Mouse (Mus musculus): ENCODE measurements around the gene Kncn. TPM values are rescaled to one million over a fixed set of nuclear protein-coding genes. Genes with fewer than 3 reads are reported as not detected.
A peak's percentile ranks its signal among the peaks of the same experiment; 100 is the strongest.

The Kncn gene
- total RNA-seq, 2 experiments from 2014 or later, result not detected

GRCm38 (mm10) chr4:115931556-115932088 lies 47.4 kb downstream of the Kncn start:
- no peak for ATAC-seq (replicated peaks; ENCODE audit: poor library complexity, severe bottlenecking)

DNA sequence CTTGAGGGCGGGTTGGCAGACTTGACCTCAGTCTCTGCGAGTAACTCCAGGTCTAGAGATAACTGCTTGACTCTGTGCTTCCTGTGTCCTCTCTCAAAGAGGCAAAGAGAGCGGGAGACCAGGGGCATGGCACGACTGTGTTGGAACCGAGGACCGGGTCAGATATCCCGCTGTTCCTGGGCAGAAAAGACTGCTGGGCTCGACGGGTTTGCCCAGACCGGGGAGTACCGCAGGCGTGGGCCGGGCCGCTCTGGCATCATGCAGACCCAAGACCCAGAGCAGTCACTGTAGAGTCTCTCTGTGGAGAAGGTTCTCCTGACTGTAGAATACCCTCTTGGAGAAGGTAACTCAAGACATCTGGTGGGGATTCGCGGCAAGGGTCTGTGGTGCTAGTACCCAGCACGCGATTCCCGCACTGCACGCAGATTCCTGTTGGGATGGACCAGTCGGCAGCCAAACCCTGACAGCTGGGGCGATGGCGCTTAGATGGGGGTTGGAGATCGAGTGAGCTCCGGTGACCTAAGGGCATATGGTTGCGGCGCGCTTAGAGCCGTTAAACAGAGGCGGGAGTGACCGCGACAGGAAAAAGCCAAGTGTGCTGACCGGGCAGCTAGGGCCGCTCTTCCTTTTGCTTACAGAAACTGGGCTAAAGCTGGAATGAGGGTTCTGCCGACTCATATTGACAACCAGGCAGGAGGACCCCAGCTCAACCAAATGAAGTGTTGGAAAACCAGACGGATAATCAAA lies 51.8 kb downstream of the Kncn start:
- ATAC-seq (replicated peaks; ENCODE audit: poor library complexity, severe bottlenecking), result no peak

DNA sequence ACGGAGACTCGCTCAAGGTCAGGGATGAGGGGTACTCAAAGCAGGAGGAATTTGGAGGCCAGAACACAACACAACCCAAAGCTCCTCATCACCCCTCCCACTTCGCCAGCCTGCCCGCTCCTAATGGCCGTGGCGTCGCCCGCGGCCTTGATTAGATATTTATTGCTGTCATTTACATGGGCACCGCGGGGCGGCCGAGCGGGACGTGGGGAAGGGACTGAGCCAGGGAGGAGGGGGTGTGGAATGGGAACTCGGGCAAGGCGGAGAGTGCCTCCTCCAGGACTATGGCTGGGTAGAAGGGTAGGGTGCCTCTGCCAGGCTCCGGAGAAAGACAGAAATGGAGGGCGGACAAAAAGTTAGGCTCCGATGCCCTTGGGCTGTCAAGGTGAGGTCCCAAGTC lies 52.4 kb downstream of the Kncn start:
- ATAC-seq (replicated peaks; ENCODE audit: poor library complexity, severe bottlenecking), result peak; percentile 24; the same call in 1 of the 2 replicates

DNA sequence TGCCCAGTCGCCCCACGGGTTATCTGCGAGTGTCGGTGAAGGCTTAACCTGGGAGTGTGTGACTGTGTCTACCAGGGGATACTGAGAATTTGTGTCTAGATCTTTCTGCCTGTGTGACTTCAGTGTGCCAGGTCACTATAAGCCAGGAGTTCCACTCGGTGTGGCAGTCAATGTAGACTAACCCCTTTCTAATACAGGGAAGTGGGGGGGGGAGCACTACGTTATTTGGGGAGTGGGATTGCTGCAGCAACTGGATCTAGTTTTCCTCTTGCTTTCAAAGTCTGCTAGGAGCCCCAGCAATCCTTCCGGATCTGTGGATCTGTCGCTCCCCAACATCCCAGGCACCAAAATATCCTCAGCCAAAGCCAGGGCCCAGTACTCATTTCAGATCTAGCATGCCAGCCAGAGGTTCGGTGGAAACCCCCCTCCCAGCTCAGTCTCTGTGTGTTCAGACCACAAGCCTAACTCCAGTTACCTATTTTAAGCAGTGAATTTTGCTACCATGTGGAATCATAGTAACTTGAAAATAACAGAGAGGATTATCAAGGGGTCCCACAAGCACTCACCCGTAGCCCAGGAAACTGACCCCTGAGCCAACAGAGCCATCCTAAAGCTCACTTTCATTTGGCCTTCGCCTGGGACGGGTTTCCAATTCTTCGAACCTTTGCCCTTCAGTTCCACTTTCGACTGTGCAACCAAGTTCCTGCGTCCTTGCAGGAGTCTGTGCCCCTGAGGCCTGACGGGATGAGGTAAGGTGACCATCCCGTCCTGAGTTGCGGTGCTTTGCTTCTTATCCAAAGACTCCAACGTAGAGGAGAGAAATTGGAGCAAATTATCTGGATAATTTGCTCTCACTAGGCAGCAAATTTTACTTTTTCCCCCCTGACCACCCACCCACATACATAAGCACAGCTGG lies 53.1 kb downstream of the Kncn start:
- no peak for ATAC-seq (replicated peaks; ENCODE audit: poor library complexity, severe bottlenecking)

- ATAC-seq (replicated peaks; ENCODE audit: poor library complexity, severe bottlenecking), result no peak
These were observed 54.3 kb downstream of the Kncn start for GRCm38 (mm10) chr4:115938276-115939160.

Other genes starting within 250 kb of the Kncn start
- not detected in 2 replicates for gene Cyp4b1, start 236.7 kb upstream of the Kncn start, total RNA-seq (2014; fragmentation: Nextera tagmentation)
- gene Cyp4b1, start 236.7 kb upstream of the Kncn start, total RNA-seq (2017), result not detected in 2 replicates
- 38.4 and 43.2 TPM in 2 replicates for gene Efcab14, start 146.7 kb upstream of the Kncn start, total RNA-seq (2014; fragmentation: Nextera tagmentation)
- gene Efcab14, start 146.7 kb upstream of the Kncn start, total RNA-seq (2017), result 24.1 and 25.4 TPM in 2 replicates
- not detected in 2 replicates for gene Tex38, start 103.4 kb upstream of the Kncn start, total RNA-seq (2014; fragmentation: Nextera tagmentation)
- not detected in 2 replicates for gene Tex38, start 103.4 kb upstream of the Kncn start, total RNA-seq (2017)
- 15.0 and 43.3 TPM in 2 replicates for gene Atpaf1, start 99.6 kb upstream of the Kncn start, total RNA-seq (2014; fragmentation: Nextera tagmentation)
- gene Atpaf1, start 99.6 kb upstream of the Kncn start, total RNA-seq (2017), result 12.4 and 13.9 TPM in 2 replicates
- gene Mob3c, start 56.3 kb upstream of the Kncn start, total RNA-seq (2014; fragmentation: Nextera tagmentation), result 6.0 and 6.3 TPM in 2 replicates
- gene Mob3c, start 56.3 kb upstream of the Kncn start, total RNA-seq (2017), result 2.6 and 6.2 TPM in 2 replicates
- gene Mknk1, start 45.2 kb upstream of the Kncn start, total RNA-seq (2014; fragmentation: Nextera tagmentation), result 30.0 and 48.8 TPM in 2 replicates
- 30.2 and 39.0 TPM in 2 replicates for gene Mknk1, start 45.2 kb upstream of the Kncn start, total RNA-seq (2017)
- gene 6430628N08Rik, start 6.3 kb downstream of the Kncn start, total RNA-seq (2014; fragmentation: Nextera tagmentation), result not detected in 2 replicates
- gene 6430628N08Rik, start 6.3 kb downstream of the Kncn start, total RNA-seq (2017), result not detected in 2 replicates
- gene Dmbx1, start 55.5 kb downstream of the Kncn start, total RNA-seq (2014; fragmentation: Nextera tagmentation), result not detected in 2 replicates
- gene Dmbx1, start 55.5 kb downstream of the Kncn start, total RNA-seq (2017), result not detected in 2 replicates
- 1.8 and 3.6 TPM in 2 replicates for gene Faah, start 133.5 kb downstream of the Kncn start, total RNA-seq (2014; fragmentation: Nextera tagmentation)
- gene Faah, start 133.5 kb downstream of the Kncn start, total RNA-seq (2017), result 1.3 and 2.1 TPM in 2 replicates
- gene Nsun4, start 169.5 kb downstream of the Kncn start, total RNA-seq (2014; fragmentation: Nextera tagmentation), result 15.0 and 17.0 TPM in 2 replicates
- 7.4 and 14.6 TPM in 2 replicates for gene Nsun4, start 169.5 kb downstream of the Kncn start, total RNA-seq (2017)
- gene Uqcrh, start 190.7 kb downstream of the Kncn start, total RNA-seq (2014; fragmentation: Nextera tagmentation), result 723 and 784 TPM in 2 replicates
- gene Uqcrh, start 190.7 kb downstream of the Kncn start, total RNA-seq (2017), result 360 and 561 TPM in 2 replicates
- gene Lrrc41, start 190.9 kb downstream of the Kncn start, total RNA-seq (2014; fragmentation: Nextera tagmentation), result 17.9 and 24.3 TPM in 2 replicates
- 19.2 and 20.7 TPM in 2 replicates for gene Lrrc41, start 190.9 kb downstream of the Kncn start, total RNA-seq (2017)
- 37.5 and 43.3 TPM in 2 replicates for gene Rad54l, start 239.3 kb downstream of the Kncn start, total RNA-seq (2014; fragmentation: Nextera tagmentation)
- 27.9 and 34.9 TPM in 2 replicates for gene Rad54l, start 239.3 kb downstream of the Kncn start, total RNA-seq (2017)
- 13.8 and 18.3 TPM in 2 replicates for gene Pomgnt1, start 239.4 kb downstream of the Kncn start, total RNA-seq (2014; fragmentation: Nextera tagmentation)
- 17.1 and 17.5 TPM in 2 replicates for gene Pomgnt1, start 239.4 kb downstream of the Kncn start, total RNA-seq (2017)

Data from granulocyte monocyte progenitor cell, adult 5-6 weeks (primary cell).